Mouse (Mus musculus) cerebellum, adult 2 months (tissue): ENCODE data around the gene Gps2. TPM values are rescaled to one million over a fixed set of nuclear protein-coding genes. Genes with fewer than 3 reads are reported as not detected.

Source experiments
- DNase-seq, 2 experiments: peaks; one replicate each; pipeline ENCODE4 v3.0.0; 2021
- H3K27ac ChIP-seq: fragments of 200-500 bp; 2 replicates; pipeline ENCODE4 v1.5.1; 2012; ENCODE audit warnings: low read length, control low read depth, inconsistent platforms; ENCODE audit not compliant: insufficient read depth
- H3K27me3 ChIP-seq: fragments of 200-500 bp; 2 replicates; pipeline ENCODE4 v1.6.1; 2012; ENCODE audit warnings: inconsistent platforms, mild to moderate bottlenecking, low read length, moderate library complexity; ENCODE audit not compliant: control insufficient read depth, insufficient read depth
- H3K4me1 ChIP-seq: fragments of 200-500 bp; 2 replicates; pipeline ENCODE4 v1.6.1; 2011; ENCODE audit warnings: low read length; ENCODE audit not compliant: control insufficient read depth, insufficient read depth
- H3K4me3 ChIP-seq: fragments of 200-500 bp; replicated peaks from 2 replicates; pipeline ENCODE3; 2011; ENCODE audit warnings: mild to moderate bottlenecking, low read depth, low read length, control low read depth; ENCODE audit not compliant: insufficient read depth
- CTCF ChIP-seq: fragments of 200-500 bp; IDR thresholded peaks from 2 replicates; pipeline ENCODE4 v1.5.1; 2011; ENCODE audit warnings: low read depth, mild to moderate bottlenecking, control low read depth, low read length, moderate library complexity, borderline replicate concordance; ENCODE audit not compliant: insufficient read depth
- POLR2A ChIP-seq: fragments of 200-500 bp; IDR thresholded peaks from 2 replicates; pipeline ENCODE4 v1.6.1; 2011; ENCODE audit warnings: low read length, control low read depth, borderline replicate concordance; ENCODE audit not compliant: insufficient read depth
- WGBS: fragments of 180-500 bp; shearing (Covaris S2); methylation state at CpG from one replicate; pipeline ENCODE4 v1.1.7; 2018; 5-methylcytosine and 5-hydroxymethylcytosine counted together
- polyA plus RNA-seq: library from polyadenylated mRNA; depleted of rRNA; stranded (reverse); fragments of >200 nt; gene quantifications from 2 replicates; pipeline ENCODE4 v1.2.3, GENCODE M21; 2012

The Gps2 gene
- polyA plus RNA-seq, 1 experiment: 78.9 TPM

DNA sequence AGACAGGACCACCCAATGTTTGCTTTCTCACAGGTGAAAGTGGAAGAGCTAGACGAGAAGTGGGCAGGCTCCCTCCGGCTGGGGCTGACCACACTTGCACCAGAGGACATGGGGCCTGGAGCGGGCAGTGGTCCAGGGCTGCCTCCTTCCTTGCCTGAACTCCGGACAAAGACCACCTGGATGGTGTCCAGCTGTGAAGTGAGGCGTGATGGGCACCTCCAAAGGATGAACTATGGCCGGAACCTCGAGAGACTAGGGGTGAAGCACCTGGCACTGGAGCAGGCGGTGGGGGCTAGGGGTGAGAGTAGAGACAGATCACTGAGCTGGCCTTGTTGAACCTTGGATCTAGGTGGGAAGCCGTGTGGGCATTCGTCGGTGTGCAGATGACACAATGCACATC is 5.0 kb upstream of the Gps2 start:
- no peak for DNase-seq
- no peaks in the 10 kb centered on the region for H3K27me3 ChIP-seq
- 71% methylated on average over 11 of the region's 11 CpGs for whole genome bisulfite sequencing

DNA sequence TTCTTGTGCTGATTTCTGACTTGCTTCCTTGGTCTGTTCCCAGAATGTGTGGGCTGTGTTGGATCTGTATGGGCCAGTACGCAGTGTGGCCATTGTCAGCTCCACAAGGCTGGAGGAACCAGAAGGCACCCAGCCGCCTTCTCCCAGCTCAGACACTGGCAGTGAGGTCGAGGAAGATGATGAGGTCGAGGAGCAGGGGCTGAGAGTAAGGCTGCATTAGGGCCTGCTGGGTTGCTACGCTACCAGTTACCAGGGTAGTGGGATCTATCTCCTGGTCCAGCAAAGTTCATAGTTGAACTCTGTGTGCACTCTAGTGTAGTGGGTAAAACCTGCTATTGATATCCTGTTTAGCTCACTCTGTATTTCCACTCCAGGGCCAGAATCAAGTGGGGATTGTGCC is 4.5 kb upstream of the Gps2 start:
- TF ChIP-seq CTCF (no peak), POLR2A (no peak)
- H3K4me3 ChIP-seq: no peak overlapping the region
- no peak overlapping the region for H3K27ac ChIP-seq
- no peak for DNase-seq
- no peaks in the 10 kb centered on the region for H3K27me3 ChIP-seq
- 85% methylated on average over 5 of the region's 5 CpGs for WGBS
- H3K4me1 ChIP-seq: peaks cover 3% of the 10 kb centered on the region; the same call in 1 of the 2 replicates

More for the DNA sequence above, 5.0 kb upstream of the Gps2 start:
- Histone ChIP-seq H3K27ac (no peak overlapping the region), H3K4me1 (peaks cover 3% of the 10 kb centered on the region; the same call in 1 of the 2 replicates), H3K4me3 (no peak overlapping the region)
- TF ChIP-seq POLR2A (no peak), CTCF (no peak)

GRCm38 (mm10) chr11:69910177-69910576 is 3.5 kb upstream of the Gps2 start:
- 92% methylated on average over 8 of the region's 8 CpGs for WGBS
- H3K4me3 ChIP-seq: no peak overlapping the region
- H3K27me3 ChIP-seq: no peaks in the 10 kb centered on the region
- no peak overlapping the region for H3K27ac ChIP-seq
- no peak for DNase-seq
- no peak for TF ChIP-seq CTCF
- no peak for TF ChIP-seq POLR2A
- H3K4me1 ChIP-seq: peaks cover 5% of the 10 kb centered on the region; the same call in 1 of the 2 replicates

DNA sequence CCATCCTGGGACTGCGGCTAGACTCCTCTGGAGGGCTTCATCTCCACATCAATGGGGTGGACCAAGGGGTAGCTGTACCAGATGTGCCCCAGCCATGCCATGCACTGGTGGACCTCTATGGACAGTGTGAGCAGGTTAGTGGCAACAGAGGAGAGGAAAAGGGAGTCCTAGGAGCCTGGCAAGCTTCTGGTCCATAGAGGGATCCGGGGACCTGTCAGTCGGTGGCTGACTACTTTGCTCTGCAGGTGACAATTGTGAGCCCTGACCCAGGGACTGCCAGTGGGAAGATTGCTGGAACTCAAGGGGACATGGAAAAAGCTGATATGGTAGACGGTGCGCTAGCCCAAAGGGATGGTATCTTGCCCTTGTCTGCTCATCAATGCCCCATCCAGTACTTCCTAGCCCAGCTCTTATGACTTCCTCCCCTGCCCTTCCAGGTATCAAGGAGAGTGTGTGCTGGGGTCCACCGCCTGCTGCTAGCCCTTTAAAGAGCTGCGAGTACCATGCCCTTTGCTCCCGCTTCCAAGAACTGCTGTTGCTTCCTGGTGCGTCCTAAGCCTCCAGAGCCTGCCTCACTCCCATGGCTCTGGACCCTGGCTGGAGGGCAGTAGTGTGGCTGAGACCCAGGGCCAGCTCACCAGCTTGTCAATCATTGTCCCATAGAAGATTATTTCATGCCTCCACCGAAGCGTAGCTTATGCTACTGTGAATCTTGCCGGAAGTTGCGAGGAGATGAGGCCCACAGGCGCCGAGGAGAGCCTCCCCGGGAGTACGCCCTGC is 2.7 kb upstream of the Gps2 start:
- 87% methylated on average over 17 of the region's 17 CpGs for WGBS
- no peak overlapping the region for H3K4me3 ChIP-seq
- no peak for DNase-seq
- no peaks in the 10 kb centered on the region for H3K27me3 ChIP-seq
- H3K27ac ChIP-seq: no peak overlapping the region
- H3K4me1 ChIP-seq: peaks cover 5% of the 10 kb centered on the region; the same call in 1 of the 2 replicates
- no peak for TF ChIP-seq POLR2A
- TF ChIP-seq CTCF: no peak

DNA sequence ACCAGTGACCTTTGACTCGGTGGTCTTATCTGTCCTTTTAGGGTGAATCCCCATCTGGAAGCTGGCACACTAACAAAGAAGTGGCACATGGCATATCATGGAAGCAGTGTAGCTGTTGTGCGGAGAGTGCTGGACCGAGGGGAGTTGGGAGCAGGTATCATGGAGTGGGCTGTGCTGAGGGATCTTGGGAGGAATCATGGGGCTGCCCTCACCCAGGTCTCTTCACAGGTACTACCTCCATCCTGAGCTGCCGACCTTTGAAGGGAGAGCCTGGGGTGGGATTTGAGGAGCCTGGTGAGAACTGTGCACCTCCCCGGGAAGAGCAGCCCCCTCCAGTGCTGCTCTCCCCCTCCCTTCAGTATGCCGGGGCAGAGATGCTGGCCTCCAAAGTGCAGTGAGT is 2.0 kb upstream of the Gps2 start:
- 88% methylated on average over 6 of the region's 6 CpGs for WGBS
- TF ChIP-seq POLR2A: no peak
- no peak for TF ChIP-seq CTCF

DNA sequence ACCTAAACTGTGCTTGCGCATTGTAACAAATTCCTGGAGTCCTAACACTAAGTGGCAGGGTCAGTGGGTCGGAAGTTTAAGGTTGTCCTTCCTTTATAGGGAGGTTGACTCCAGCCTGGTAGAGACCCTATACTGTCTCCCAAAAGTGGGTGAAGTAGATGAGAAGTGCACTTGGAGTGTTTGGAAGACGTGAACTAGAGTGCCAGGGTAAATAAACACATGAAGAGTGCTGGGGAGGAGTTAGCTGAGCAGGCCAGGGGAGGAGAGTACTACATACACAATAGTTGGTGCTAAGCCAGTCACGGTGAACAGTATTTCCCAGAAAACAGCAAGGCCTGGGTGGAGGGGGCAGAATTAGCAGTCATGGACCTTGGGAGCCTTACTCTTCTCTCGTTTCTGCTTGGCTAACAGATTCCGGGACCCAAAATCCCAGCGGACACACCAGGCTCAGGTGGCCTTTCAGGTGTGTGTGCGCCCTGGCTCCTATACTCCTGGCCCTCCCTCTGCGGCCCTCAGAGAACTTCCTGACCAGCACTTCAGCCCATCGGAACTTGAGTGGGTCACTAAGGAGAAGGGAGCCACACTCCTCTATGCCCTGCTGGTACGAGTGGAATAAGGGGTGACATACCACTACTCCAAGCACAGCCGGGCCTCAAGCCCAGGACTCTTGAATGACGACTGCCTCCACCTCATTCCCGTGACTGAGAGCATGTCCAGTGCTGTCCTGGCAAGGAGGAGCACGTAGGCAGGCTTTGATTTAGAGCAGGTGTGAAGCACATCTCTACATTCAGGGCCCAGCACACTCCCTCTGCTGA is 765 bp upstream of the Gps2 start:
- H3K27me3 ChIP-seq: no peaks in the 10 kb centered on the region
- H3K4me3 ChIP-seq: no peak overlapping the region
- peak in 1 of 2 experiments; percentile 35 for DNase-seq
- no peak overlapping the region for H3K27ac ChIP-seq
- peaks cover 5% of the 10 kb centered on the region; the same call in 1 of the 2 replicates for H3K4me1 ChIP-seq
- WGBS: 76% methylated on average over 15 of the region's 15 CpGs
- no peak for TF ChIP-seq CTCF
- TF ChIP-seq POLR2A: no peak

More for the DNA sequence above, 2.0 kb upstream of the Gps2 start:
- H3K4me1 ChIP-seq: peaks cover 5% of the 10 kb centered on the region; the same call in 1 of the 2 replicates
- H3K27me3 ChIP-seq: no peaks in the 10 kb centered on the region
- no peak overlapping the region for H3K4me3 ChIP-seq
- DNase-seq: no peak
- H3K27ac ChIP-seq: no peak overlapping the region

DNA sequence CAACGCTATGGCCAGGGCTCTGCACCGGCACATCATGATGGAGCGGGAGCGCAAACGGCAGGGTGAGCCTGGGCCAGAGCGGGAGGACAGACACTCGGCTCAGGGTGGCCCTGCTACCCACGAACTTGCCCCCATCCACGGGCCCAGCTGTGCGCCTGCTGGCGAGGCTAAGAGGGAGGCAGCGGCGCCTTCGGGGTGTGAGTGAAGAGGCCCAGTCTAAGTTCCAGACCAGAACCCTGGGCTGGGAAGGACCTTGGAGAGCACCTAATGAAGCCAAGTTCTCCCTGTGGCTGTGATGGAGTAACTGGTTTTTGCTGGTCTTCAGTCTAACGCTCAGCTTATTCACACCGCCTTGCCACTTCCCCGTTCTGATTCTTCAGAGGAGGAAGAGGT is 680 bp downstream of the Gps2 start:
- Histone ChIP-seq H3K4me3 (peak overlapping the region; percentile 71), H3K27me3 (no peaks in the 10 kb centered on the region), H3K4me1 (peaks cover 5% of the 10 kb centered on the region; the same call in 1 of the 2 replicates), H3K27ac (peak overlapping the region; percentile 70; the same call in 1 of the 2 replicates)
- TF ChIP-seq POLR2A (no peak), CTCF (no peak)
- DNase-seq: no peak
- WGBS: 2% methylated on average over 17 of the region's 17 CpGs

DNA sequence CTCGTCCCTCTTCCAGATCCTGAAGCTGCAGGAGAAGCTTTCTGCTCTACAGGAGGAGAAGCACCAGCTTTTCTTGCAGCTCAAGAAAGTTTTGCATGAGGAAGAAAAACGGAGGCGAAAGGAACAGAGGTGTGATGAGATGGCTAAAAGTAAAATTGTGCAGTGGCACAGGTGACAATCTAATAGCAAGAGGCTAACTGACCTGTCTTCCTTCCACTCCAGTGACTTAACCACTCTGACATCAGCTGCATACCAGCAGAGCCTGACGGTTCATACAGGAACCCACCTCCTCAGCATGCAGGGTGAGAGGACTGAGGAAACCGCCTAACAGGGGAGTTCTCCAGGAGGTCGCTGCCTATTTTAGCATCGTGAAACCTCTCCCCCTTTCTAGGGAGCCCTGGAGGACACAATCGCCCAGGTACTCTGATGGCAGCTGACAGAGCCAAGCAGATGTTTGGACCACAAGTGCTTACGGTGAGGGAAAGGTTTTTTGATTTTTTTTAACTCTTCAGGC is 1.3 kb downstream of the Gps2 start:
- Histone ChIP-seq H3K27ac (no peak overlapping the region), H3K4me3 (peak overlapping the region; percentile 71), H3K4me1 (peaks cover 5% of the 10 kb centered on the region; the same call in 1 of the 2 replicates), H3K27me3 (no peaks in the 10 kb centered on the region)
- no peak for DNase-seq
- WGBS: 34% methylated on average over 9 of the region's 9 CpGs
- TF ChIP-seq CTCF (no peak), POLR2A (no peak)
